Mouse (Mus musculus) spleen, adult 2 months (tissue): Measurements from ENCODE around the gene Srd5a1.

Source experiments
- CTCF ChIP-seq: fragments of 200-500 bp; IDR thresholded peaks from 2 replicates; pipeline ENCODE4 v1.5.1; 2011; ENCODE audit warnings: mild to moderate bottlenecking, inconsistent platforms; ENCODE audit not compliant: insufficient read depth, insufficient read length, insufficient replicate concordance; ENCODE audit errors: extremely low read depth
- POLR2A ChIP-seq: fragments of 200-500 bp; IDR thresholded peaks from 2 replicates; pipeline ENCODE4 v1.6.1; 2011; ENCODE audit warnings: low read depth, low read length, inconsistent platforms

- no peak for TF ChIP-seq CTCF
- no peak for TF ChIP-seq POLR2A
These were observed 26.9 kb upstream of the Srd5a1 start for GRCm38 (mm10) chr13:69638108-69638626.
